Mouse (Mus musculus) cortical plate, adult 2 months (tissue): ENCODE results near the gene Tpm4.

Experiments used
- CTCF ChIP-seq: fragments of 200-500 bp; IDR thresholded peaks from 2 replicates; pipeline ENCODE4 v1.5.1; 2011; ENCODE audit warnings: mild to moderate bottlenecking, control low read depth, low read length; ENCODE audit not compliant: insufficient read depth; ENCODE audit errors: extremely low read depth
- POLR2A ChIP-seq: fragments of 200-500 bp; IDR thresholded peaks from 2 replicates; pipeline ENCODE4 v1.6.1; 2011; ENCODE audit warnings: mild to moderate bottlenecking, low read length, control low read depth; ENCODE audit not compliant: insufficient read depth; ENCODE audit errors: extremely low read depth

- TF ChIP-seq CTCF = no peak
- no peak for TF ChIP-seq POLR2A
Observed at GRCm38 (mm10) chr8:72183554-72184202, 48.9 kb downstream of the Tpm4 start.
